Mouse (Mus musculus): ENCODE measurements at regions not wholly inside any gene's neighbourhood (a gene's known extent, or its start where the extent isn't known, plus 50 kb on each side); places are given as distances from the start of the nearest gene placed in this dataset.

DNA sequence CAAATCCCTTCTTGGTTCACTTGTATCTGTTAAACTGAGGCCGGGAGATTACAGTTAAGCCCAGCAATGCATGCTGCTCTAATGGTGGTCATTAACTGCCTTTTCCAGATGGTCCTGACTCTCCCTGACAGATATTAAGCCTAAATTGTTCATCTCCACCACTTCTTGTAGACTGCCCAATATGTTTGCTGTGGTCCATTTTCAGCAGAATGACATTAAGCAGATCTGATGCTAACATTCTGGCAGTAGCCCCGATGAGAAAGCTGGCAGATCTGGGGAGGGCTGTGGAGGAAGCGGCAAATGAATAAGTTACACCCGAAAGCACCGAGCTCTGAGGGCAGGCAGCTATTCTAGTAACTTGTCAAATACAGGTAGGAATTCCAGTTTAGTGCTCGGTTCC is 123.5 kb upstream of the Cdh6 start:
- DNase-seq (ENCODE audit: low spot score in 2 of 2) = no peak

DNA sequence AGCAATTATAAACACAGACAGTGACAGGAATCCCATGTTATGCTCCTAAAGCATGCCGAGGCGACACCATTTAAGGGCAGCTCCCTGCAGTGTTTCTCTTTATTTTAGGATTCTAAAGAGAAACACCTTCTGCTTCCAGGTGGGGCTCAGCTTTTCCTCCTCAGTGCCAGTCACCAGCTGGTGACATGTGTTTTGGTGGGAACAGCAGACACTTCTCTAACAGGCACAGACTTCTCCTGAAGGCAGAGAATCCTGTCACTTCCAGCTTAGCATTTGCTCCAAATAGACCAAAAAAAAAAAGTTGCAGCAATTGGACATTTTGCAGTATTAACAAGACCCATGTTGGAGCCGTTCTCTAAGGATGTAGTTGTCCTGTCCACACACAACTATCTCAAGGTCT is 115.6 kb upstream of the Cdh6 start:
- DNase-seq (ENCODE audit: low spot score in 2 of 2) = no peak

DNA sequence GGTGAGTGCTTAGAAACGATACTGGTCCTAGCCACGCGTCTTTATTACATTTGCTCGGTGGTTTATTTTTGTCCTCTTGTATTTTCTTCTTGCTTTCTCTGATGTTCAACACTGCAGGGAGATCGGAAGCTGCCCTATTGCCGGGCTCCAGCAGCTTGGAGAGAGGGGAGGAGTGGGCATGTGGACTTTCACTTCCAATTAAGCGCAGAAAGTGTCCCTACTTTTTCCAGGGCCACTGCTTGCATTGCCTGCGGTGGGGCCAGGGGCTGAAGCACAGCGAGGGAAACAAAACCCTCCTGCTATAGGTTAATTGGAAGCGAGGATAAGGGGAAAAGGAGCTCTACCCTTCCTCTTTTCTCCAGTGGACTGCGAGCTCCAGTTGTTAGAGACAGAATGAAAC is 114.4 kb upstream of the Cdh6 start:
- DNase-seq (ENCODE audit: low spot score in 2 of 2) = no peak

DNA sequence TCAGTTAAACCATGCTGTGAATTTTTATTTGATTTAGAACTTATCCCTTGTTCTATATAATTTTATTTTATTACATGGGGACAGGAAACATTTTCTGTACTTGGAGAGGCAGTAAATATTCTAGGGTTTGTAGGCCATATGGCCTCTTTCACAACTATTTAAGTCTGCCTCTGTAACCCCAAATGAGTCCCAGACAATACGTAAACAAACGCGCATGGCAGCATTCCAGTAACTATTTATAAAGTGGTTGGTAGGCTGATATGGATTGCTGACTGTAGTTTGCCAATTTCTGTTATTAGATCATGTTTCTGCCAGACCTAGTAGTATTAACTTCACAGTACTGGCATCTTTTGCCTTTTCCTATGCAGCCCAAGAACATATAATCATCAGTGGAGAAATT is 111.9 kb upstream of the Cdh6 start:
- DNase-seq (ENCODE audit: low spot score in 2 of 2) = no peak

DNA sequence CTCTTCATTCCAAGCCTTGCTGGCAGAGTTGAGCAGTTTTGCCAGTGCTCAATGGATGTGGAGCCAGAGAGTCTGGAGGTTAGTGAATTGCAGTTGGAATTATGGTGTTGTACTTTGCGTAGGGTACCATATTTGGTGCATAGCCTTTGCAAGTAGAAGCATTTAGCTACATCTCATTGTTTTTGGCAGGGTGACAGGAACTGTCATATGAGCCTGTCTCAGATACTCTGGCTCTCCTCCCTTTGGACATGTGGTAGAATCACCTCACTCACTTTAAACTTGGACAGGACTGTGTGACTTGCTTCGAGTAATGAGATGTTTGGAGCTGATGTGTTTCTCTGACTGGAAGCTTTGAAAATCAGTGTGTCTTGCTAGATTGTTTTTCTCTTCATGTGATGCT is 110.7 kb upstream of the Cdh6 start:
- no peak for DNase-seq (ENCODE audit: low spot score in 2 of 2)

DNA sequence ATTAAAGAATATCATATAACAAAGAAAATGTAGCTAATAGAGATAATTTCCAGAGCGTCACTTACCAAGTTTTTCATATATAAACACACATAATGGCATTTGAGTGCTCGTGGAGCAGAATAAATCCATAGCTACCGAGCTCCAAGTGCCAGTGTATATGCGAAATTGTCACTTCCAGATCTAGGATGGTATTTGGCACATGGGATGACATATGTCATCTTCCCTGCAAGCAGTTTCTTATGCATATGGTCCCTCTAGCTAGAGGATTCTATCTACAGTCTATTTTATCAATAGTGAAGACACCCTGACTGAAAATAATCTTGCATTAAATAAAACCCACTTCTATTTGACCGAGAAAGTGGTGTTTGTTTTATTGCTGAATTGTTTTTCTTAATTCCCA is 109.6 kb upstream of the Cdh6 start:
- DNase-seq (ENCODE audit: low spot score in 2 of 2) = no peak

DNA sequence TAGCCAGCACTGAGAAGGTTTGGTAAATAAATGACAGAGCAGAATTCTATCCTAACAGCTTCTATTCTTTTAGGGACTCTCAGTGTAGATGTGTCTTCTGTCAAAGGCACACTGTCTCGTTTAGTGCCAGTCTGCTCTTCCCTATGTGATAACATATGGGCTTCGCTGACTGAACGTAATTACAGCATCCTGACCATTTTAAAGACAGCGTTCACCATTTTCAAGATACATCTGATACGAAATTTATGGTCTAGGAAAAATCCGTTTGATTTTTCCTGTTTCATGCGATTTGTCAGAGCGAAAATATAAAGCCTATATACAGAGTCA is 103.4 kb upstream of the Cdh6 start:
- no peak for DNase-seq (ENCODE audit: low spot score in 2 of 2)

DNA sequence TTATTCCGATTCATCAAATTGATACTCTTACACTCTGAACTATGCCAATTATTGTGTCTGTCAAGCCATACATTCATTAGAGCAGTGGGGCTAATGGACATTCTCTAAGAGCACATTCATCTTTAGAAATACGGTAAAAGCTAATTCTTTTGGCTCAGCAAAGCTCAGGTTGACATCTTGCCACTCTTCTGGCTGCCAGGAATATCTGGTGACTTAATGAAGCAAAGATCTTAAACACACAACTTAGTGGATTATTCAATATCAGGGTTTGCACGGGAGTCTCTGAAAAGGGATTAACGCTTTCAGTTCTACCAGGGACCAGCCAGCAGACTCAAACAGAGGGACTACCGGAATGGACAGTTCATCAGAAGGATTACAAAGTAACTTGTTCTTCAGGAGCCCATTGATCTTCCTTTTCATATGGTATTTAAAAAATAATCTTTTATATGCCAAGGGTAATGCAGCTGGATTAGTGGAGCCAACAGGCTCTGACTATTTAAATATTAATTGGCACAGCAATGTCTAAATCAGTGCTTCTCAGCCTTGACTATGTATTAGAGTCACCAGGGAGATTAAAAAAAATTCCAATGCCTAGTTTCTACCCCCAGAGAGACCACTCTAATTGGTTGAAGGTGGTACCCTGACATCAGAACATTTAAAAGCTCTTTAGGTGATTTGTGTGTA is 102.9 kb upstream of the Cdh6 start:
- DNase-seq (ENCODE audit: low spot score in 2 of 2) = no peak

DNA sequence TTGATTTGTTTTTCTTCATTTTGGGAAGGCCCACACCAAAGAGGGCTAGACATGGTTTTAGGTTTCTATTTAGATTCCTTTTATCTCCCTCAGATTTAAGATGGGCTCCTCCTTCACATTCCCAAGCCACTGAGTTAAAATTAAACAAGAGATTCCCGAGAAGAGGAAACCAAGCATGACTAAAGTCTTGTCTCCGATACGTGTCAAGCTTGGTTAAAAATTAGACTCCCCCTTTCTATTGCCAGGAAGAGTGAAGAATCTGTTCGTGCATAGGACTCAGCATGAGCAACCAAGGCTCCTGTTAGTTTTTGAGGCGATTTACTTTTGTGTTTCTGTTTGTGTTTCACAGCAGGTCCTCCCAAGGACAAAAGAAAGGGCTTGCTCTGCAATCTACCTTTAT is 101.9 kb upstream of the Cdh6 start:
- no peak for DNase-seq (ENCODE audit: low spot score in 2 of 2)

DNA sequence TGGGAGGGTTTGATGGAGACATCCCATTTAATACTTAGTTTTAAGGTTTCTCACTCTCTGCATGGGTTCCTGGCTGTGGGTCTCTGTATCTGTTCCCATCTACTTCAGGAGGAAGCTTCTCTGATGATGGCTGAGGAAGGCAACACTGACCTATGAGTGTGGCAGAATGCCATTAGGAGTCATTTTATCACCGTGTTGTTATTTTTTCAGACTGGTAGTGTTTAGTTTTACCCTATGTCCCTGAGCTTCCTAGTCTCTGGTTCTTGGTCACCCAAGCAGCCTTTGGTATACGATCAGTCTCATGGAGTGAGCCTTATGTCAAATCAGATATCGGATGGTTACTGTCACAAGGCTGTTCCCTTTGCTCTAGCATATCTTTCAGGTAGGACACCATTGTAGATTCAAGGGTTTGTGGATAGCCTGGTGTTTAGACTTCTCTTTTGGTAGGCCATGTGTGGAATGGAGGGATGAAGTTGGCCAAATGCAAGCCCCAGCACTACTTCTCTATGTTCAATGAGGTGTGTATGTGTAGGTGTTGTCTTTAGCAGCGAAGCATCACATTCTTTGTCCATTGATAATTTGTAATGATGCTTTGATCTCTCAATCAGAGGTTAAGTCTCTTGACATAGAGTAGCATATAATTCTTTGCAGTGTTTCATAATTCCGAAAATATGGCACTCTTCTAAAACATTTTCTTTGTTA is 101.0 kb upstream of the Cdh6 start:
- no peak for DNase-seq (ENCODE audit: low spot score in 2 of 2)

DNA sequence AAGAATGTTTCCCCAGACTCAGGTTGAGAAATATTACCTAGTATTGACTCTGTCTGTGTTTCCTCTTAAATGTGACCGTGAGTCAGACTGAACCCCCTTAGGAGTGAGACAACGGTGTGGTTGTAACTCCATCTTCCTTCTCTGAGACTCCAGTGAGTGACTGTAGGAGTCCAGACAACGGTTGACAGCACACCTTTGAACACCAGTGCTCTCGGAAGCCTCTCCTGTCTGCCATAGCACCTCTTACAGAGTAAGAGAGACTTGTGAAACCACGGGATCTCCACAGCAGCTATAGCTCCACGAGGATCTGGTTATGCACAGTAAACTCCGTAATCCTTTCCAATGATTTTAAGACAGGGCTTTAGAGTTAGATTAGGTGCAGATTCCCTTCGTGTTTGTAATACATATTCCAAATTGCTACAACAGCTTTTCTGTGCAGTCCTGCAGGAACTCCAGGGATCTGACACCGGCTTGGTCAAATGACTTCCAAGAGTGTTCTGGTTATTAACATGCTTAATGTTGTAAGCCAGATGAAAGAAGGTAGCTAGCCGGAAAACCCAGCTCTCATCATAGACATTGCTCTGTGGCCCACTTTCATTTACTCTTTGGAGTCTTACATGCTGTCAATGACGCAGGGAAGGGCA is 72.7 kb upstream of the Cdh6 start:
- no peak for DNase-seq (ENCODE audit: low spot score in 2 of 2)

DNA sequence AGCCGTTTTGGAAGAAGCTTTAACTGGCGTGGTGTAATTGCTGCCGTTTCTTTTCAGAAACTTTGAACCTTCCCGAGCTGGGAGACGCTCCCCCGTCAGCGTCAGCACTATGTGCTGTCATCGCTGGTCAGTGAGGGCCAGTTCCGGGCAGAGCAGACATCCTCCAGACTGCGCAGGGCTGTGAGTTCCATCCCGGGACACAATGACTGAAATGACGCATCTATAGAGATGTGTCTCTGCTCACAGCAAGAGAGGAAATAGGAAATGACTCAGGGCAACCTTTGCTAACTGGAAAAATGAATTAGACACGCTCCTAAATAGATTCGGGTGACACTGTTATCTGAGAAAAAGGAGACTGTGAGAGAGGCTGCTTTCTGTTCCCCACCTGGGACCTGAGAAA is 70.8 kb upstream of the Cdh6 start:
- DNase-seq (ENCODE audit: low spot score in 2 of 2) = no peak

DNA sequence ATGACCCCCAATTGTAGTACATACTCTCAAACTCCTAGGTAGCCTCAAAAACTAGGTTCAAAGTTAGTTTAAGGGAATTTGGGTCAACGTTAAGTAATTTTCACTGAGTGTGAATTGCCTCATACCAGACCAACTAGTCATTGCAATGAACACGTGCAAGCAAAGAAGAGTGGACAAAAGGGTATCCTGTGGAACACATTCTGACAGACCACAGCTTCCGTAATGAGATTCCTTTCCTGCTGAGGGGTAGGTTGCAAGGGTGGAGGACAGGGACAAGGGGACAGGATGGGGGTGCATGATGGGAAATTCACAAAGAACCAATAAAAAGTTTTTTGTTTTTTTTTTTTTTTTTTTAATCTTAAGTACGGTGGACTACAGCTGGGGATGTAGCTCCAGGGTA is 70.1 kb upstream of the Cdh6 start:
- DNase-seq (ENCODE audit: low spot score in 2 of 2) = no peak

DNA sequence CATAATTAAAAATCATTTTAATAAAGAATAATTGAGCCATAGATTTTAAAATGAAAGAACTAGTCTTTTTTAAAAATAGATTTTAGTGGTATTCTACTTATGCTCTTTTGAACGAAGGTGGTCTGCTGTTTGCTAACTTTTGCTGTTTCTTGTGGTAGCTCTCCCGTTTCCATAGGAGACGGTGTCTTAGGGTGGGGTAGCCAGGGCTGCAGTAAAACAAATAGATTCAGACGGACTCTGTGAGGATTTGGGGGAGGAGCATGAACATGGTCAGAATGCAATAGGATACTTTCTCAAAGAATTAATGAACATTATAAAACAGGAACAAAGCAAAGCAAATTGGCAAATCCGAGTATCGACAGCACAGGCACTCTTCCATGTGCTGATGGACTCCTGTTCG is 67.5 kb upstream of the Cdh6 start:
- no peak for DNase-seq (ENCODE audit: low spot score in 2 of 2)

DNA sequence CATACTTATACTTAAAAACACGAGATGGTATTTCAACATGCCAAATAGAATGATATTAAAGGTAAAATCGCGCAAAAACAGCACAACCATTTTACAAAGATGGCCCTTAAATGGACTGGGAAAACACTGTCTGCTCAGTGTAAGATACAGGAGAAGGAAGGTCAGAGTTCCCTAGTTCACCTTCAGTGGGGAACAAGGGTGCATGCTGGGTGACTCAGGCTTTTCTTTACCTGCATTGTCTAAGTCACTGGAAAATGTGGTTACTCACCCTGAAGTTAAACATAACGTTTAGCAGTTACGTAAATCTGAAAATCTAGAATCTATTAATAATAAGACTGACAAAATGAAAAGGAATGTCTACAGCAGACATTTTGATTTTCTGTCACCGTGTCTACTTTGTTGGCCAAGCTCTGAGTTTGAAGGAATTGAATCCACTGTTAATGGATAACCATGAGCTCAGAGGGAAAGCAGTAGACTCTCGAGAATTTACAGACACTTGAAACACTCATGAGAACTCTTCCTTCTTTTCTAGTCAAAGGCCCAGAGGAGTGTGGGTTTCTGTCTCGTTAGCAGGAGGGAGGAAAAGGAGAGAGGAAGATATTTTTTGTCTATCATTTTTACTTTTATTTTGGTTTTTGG is 63.5 kb upstream of the Cdh6 start:
- no peak for DNase-seq (ENCODE audit: low spot score in 2 of 2)

DNA sequence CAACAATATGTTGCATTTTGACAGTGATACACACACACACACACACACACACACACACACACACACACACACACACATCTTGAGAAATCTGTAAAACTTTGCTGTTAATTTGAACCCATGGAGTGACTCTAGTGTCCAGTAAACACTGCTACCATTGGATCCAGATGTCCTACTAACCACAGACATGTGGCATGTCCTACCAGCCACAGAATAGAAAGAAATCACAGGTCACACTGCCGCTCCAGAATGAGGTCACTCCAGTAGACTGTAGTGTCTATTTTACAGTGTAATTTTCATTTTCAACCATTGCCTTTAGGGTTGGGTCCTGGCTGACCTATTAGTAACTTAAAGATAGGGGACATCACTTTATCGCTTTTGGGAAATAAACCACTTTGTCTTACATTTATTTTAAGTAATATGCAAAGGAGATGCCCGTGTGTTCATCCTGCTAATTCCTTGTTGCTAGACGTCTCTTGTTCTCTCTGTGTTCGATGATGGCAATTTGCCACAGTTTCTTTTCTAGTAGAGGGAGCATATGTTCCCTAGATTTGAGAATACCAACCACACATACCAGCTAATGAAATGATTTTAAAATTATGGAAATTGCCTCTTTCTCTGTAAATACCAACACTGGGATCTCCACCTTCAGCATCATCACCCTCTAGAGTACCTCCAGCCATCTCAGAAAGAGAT is 59.2 kb upstream of the Cdh6 start:
- DNase-seq (ENCODE audit: low spot score in 2 of 2) = no peak

DNA sequence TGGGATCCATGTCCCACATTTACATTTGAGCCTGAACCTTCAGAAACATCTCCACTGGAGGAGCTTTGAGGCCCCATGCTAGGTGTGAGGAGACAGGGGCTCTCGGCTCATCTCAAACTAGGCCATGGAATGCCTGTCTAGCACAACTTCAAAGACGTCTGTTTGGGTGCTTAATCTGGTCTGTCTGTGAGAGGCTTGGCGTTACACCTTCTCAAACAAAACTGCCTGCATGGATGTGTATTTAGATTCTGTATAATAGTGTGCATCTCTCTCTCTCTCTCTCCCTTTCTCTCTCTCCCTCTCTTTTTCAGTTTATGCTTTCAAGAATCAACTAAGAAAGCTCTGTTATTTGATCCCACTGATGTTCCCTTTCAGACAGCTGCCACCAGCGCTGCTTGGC is 58.1 kb upstream of the Cdh6 start:
- DNase-seq (ENCODE audit: low spot score in 2 of 2) = no peak

DNA sequence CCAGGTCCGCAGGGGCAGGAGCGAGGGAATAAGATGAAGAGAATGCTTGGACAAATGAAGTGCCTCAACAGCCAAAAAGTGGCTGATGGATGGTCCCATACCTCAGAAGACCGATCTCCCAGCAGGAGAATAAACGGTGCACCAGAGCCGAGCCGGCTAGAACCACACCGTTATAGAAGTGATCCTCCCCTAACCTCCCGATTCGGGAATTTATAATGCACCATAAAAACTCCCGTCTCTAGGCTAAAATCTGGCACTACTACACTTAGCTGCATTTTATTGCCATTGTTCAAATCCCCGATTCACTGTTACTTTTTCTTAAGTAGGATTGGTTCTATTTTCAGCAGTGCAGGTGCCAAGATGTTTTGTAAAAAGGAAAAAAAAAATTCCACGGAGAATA is 54.6 kb upstream of the Cdh6 start:
- no peak for DNase-seq (ENCODE audit: low spot score in 2 of 2)
